Mouse (Mus musculus) intestine, embryonic 16.5 days (tissue): ENCODE results near the gene Il17re. TPM values are rescaled to one million over a fixed set of nuclear protein-coding genes. Genes with fewer than 3 reads are reported as not detected.

Experiments
- ATAC-seq: fragments of 200-750 bp; cut with Nextera tagmentation; 2 replicates; pipeline ENCODE4 v1.8.0; 2017; ENCODE audit warnings: moderate TSS enrichment, moderate library complexity
- H3K27ac ChIP-seq: fragments of 300-500 bp; sonication (generic); 2 replicates; pipeline ENCODE4 v1.5.1; 2014; ENCODE audit warnings: mild to moderate bottlenecking, low read length
- H3K27me3 ChIP-seq: fragments of 300-500 bp; sonication (generic); replicated peaks from 2 replicates; pipeline ENCODE4 v1.6.1; 2014; ENCODE audit warnings: low read length, control low read depth, mixed read lengths; ENCODE audit not compliant: control insufficient read depth, insufficient read depth
- H3K36me3 ChIP-seq: fragments of 300-500 bp; sonication (generic); 2 replicates; pipeline ENCODE4 v1.6.1; 2014; ENCODE audit warnings: low read length, control low read depth; ENCODE audit not compliant: control insufficient read depth, insufficient read depth
- H3K4me1 ChIP-seq: fragments of 300-500 bp; sonication (generic); 2 replicates; pipeline ENCODE4 v1.6.1; 2014; ENCODE audit warnings: low read length, control low read depth, mixed read lengths; ENCODE audit not compliant: control insufficient read depth, insufficient read depth
- H3K4me2 ChIP-seq: fragments of 300-500 bp; sonication (generic); 2 replicates; pipeline ENCODE4 v1.6.1; 2014; ENCODE audit warnings: low read depth, low read length, control low read depth
- H3K4me3 ChIP-seq: fragments of 300-500 bp; sonication (generic); 2 replicates; pipeline ENCODE4 v1.5.1; 2014; ENCODE audit warnings: mild to moderate bottlenecking, low read length
- H3K9ac ChIP-seq: fragments of 300-500 bp; sonication (generic); 2 replicates; pipeline ENCODE4 v1.6.1; 2014; ENCODE audit warnings: low read depth, low read length
- H3K9me3 ChIP-seq: fragments of 300-500 bp; sonication (generic); 2 replicates; pipeline ENCODE4 v1.6.1; 2016; ENCODE audit warnings: low read length, control low read depth; ENCODE audit not compliant: control insufficient read depth
- WGBS: fragments of 180-500 bp; shearing (Covaris S2); extraction: QIAGEN DNeasy Blood & Tissue Kit; methylation state at CpG from one replicate; pipeline ENCODE4 v1.1.7; 2014; 5-methylcytosine and 5-hydroxymethylcytosine counted together
- polyA plus RNA-seq: library from polyadenylated mRNA; unstranded; fragments of >200 nt; fragmentation: Nextera tagmentation; extraction: Ambion mirVana; gene quantifications from 2 replicates; pipeline ENCODE4 v1.2.1, GENCODE M21; 2015

Gene Il17re
- polyA plus RNA-seq, 1 experiment from 2014 or later: 9.5 TPM

GRCm38 (mm10) chr6:113440686-113441085 lies 17.6 kb upstream of the Il17re start:
- no peak overlapping the region for H3K4me3 ChIP-seq
- no peaks in the 10 kb centered on the region for H3K27me3 ChIP-seq
- no peaks in the 10 kb centered on the region for H3K9me3 ChIP-seq
- H3K9ac ChIP-seq: no peak overlapping the region
- no peaks in the 10 kb centered on the region for H3K36me3 ChIP-seq
- 82% methylated on average over 3 of the region's 3 CpGs for WGBS
- H3K4me1 ChIP-seq: peaks cover 7% of the 10 kb centered on the region; the same call in 1 of the 2 replicates
- no peak overlapping the region for H3K27ac ChIP-seq
- no peak overlapping the region for H3K4me2 ChIP-seq
- no peak for ATAC-seq

GRCm38 (mm10) chr6:113441147-113441680 lies 17.1 kb upstream of the Il17re start:
- H3K36me3 ChIP-seq: no peaks in the 10 kb centered on the region
- no peak overlapping the region for H3K27ac ChIP-seq
- no peaks in the 10 kb centered on the region for H3K9me3 ChIP-seq
- ATAC-seq: peak; percentile 15; the same call in 1 of the 2 replicates
- 56% methylated on average over 7 of the region's 7 CpGs for WGBS
- H3K4me3 ChIP-seq: no peak overlapping the region
- no peaks in the 10 kb centered on the region for H3K27me3 ChIP-seq
- no peak overlapping the region for H3K9ac ChIP-seq
- H3K4me2 ChIP-seq: no peak overlapping the region
- peaks cover 7% of the 10 kb centered on the region; the same call in 1 of the 2 replicates for H3K4me1 ChIP-seq

- Histone ChIP-seq H3K9me3 (no peaks in the 10 kb centered on the region), H3K4me3 (peak overlapping the region; percentile 79), H3K4me1 (peaks cover 7% of the 10 kb centered on the region; the same call in 1 of the 2 replicates), H3K36me3 (0 out of 2 replicates have a peak, but pooled peaks cover 4% of the 10 kb centered on the region), H3K27me3 (no peaks in the 10 kb centered on the region), H3K4me2 (peak overlapping the region; percentile 87), H3K27ac (0 out of 2 replicates have a peak overlapping the region, but pooled peaks have one; percentile 1), H3K9ac (peak overlapping the region; percentile 94)
- WGBS: 41% methylated on average over 9 of the region's 9 CpGs
- 0 out of 2 replicates have a peak, but pooled peaks have one; percentile 14 for ATAC-seq
Measured at GRCm38 (mm10) chr6:113442087-113442441, 16.2 kb upstream of the Il17re start.

GRCm38 (mm10) chr6:113442442-113443090 lies 15.7 kb upstream of the Il17re start, which contains the start of gene Jagn1:
Gene Jagn1, plus strand, starts transcription at chr6:113442569.
- peak within 1 kb of the TSS; percentile 87 for H3K4me2 ChIP-seq
- no peaks in the 10 kb centered on the region for H3K27me3 ChIP-seq
- peak; percentile 88 for ATAC-seq
- H3K36me3 ChIP-seq: peaks cover 9% of the 10 kb centered on the region; the same call in 1 of the 2 replicates
- H3K4me1 ChIP-seq: peaks cover 7% of the 10 kb centered on the region; the same call in 1 of the 2 replicates
- peak within 1 kb of the TSS; percentile 79 for H3K4me3 ChIP-seq
- peak within 1 kb of the TSS; percentile 67 for H3K27ac ChIP-seq
- peak within 1 kb of the TSS; percentile 94 for H3K9ac ChIP-seq
- under 1% methylated on average over 45 of the region's 45 CpGs for WGBS
- H3K9me3 ChIP-seq: no peaks in the 10 kb centered on the region

- peaks cover 7% of the 10 kb centered on the region; the same call in 1 of the 2 replicates for H3K4me1 ChIP-seq
- no peaks in the 10 kb centered on the region for H3K27me3 ChIP-seq
- H3K9ac ChIP-seq: peak overlapping the region; percentile 94
- H3K4me2 ChIP-seq: peak overlapping the region; percentile 87
- H3K27ac ChIP-seq: peak overlapping the region; percentile 67; the same call in 1 of the 2 replicates
- ATAC-seq: no peak
- H3K36me3 ChIP-seq: peaks cover 14% of the 10 kb centered on the region; the same call in 1 of the 2 replicates
- WGBS: 43% methylated on average over 12 of the region's 12 CpGs
- peak overlapping the region; percentile 79 for H3K4me3 ChIP-seq
- no peaks in the 10 kb centered on the region for H3K9me3 ChIP-seq
Measured at GRCm38 (mm10) chr6:113443091-113443490, 15.2 kb upstream of the Il17re start.

GRCm38 (mm10) chr6:113444207-113444965 lies 13.9 kb upstream of the Il17re start:
- Histone ChIP-seq H3K9ac (no peak overlapping the region), H3K27ac (peak overlapping the region; percentile 9; the same call in 1 of the 2 replicates), H3K4me2 (no peak overlapping the region), H3K36me3 (peaks cover 18% of the 10 kb centered on the region; the same call in 1 of the 2 replicates), H3K27me3 (no peaks in the 10 kb centered on the region), H3K4me3 (no peak overlapping the region), H3K4me1 (peaks cover 7% of the 10 kb centered on the region; the same call in 1 of the 2 replicates), H3K9me3 (no peaks in the 10 kb centered on the region)
- peak; percentile 32 for ATAC-seq
- 66% methylated on average over 7 of the region's 8 CpGs for WGBS

GRCm38 (mm10) chr6:113447639-113448038 lies 10.6 kb upstream of the Il17re start:
- no peak for ATAC-seq
- WGBS: 91% methylated on average over 4 of the region's 4 CpGs
- no peak overlapping the region for H3K4me2 ChIP-seq

GRCm38 (mm10) chr6:113451839-113452238 lies 6.4 kb upstream of the Il17re start:
- ATAC-seq: no peak
- Histone ChIP-seq H3K4me1 (no peaks in the 10 kb centered on the region), H3K4me2 (no peak overlapping the region), H3K27ac (no peak overlapping the region), H3K27me3 (no peaks in the 10 kb centered on the region), H3K9ac (no peak overlapping the region), H3K9me3 (no peaks in the 10 kb centered on the region), H3K36me3 (peaks cover 16% of the 10 kb centered on the region; the same call in 1 of the 2 replicates), H3K4me3 (no peak overlapping the region)
- 70% methylated on average over 2 of the region's 2 CpGs for WGBS

More at GRCm38 (mm10) chr6:113447639-113448038, 10.6 kb upstream of the Il17re start:
- Histone ChIP-seq H3K27ac (no peak overlapping the region), H3K27me3 (no peaks in the 10 kb centered on the region), H3K9me3 (no peaks in the 10 kb centered on the region), H3K9ac (no peak overlapping the region), H3K36me3 (peaks cover 18% of the 10 kb centered on the region; the same call in 1 of the 2 replicates), H3K4me1 (peaks cover 7% of the 10 kb centered on the region; the same call in 1 of the 2 replicates), H3K4me3 (no peak overlapping the region)

GRCm38 (mm10) chr6:113455007-113455406 lies 3.3 kb upstream of the Il17re start:
- no peaks in the 10 kb centered on the region for H3K9me3 ChIP-seq
- H3K9ac ChIP-seq: no peak overlapping the region
- H3K4me1 ChIP-seq: no peaks in the 10 kb centered on the region
- H3K36me3 ChIP-seq: no peaks in the 10 kb centered on the region
- peak; percentile 55; the same call in 1 of the 2 replicates for ATAC-seq
- 56% methylated on average over 5 of the region's 5 CpGs for whole genome bisulfite sequencing
- H3K27me3 ChIP-seq: no peaks in the 10 kb centered on the region
- no peak overlapping the region for H3K4me3 ChIP-seq
- no peak overlapping the region for H3K4me2 ChIP-seq
- no peak overlapping the region for H3K27ac ChIP-seq
